20 mouse cellular contexts compared by ENCODE assay signal in the genomic region with DNA sequence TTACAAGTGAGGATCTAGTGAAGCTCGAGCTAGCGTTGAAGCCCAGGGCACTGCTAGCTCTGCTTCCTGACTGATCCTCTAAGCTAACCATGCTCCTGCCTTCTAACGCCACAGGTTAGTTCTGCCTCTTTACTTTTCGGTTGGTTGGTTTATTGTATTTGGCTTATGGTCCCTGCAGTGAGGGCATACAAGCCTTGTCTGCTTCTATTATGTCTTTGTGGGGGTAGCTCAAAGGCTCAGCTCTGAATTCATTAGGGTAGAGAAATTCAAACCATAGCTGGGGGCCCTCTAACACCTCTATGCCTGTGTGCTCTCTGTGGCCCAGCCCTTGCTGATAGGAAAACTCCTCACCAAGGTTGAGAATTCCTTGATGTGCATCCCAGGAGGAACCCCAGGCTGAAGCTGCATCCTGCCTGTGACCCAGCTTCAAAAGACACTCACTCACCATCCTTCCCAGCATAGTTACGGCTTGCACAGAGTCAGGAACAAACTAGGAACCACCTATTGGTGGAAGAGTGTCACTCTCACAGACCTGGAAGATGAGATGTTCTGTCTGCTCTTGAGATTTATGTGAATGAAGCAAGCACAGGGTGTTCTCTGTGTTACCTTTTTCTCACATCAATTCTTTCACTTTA.
DNase-seq lines count a peak whose midpoint lies in the region; ATAC-seq and TF ChIP-seq lines count a peak whose summit lies in the region.
"Had no signal": no experiment of that assay in that cellular context is flagged by ENCODE, and none has a peak within 500 bp of the region (broad histone marks: within the 10 kb centered on the region; RNA-seq: fewer than 3 reads in every experiment).

No protein-coding gene starts in this region.

- peak overlapping the region; percentile 81 for H3K27ac ChIP-seq in left cerebral cortex, adult 2 months
- peak overlapping the region; percentile 7; the same call in 1 of the 2 replicates for H3K27ac ChIP-seq in cortical plate, adult 2 months (ENCODE audit: insufficient read depth, low read length)
- H3K27ac ChIP-seq: embryonic facial prominence, embryonic 13.5 days; forebrain, embryonic 15.5 days; hindbrain, embryonic 12.5 days; kidney, embryonic 15.5 days; neural tube, embryonic 15.5 days had no signal

- peak; percentile 78 for DNase-seq in heart, adult 11 months
- no peak for DNase-seq in heart, adult 9 months (ENCODE audit: low spot score in 2 of 2)
- no peak for DNase-seq in left cerebral cortex, adult 2 months (ENCODE audit: extremely low spot score in 1 of 2, low spot score in 2 of 2)
- no peak for DNase-seq in left cerebral cortex, postnatal 4 days
- peak; percentile 12 for DNase-seq in brain, adult 2 months (ENCODE audit: low read depth, low spot score)
- DNase-seq in layer of hippocampus, adult 9-11 months = no peak
- DNase-seq: adrenal gland, adult 2 months; B cell, adult 2 months; cerebellum, adult 18-20 months; embryo, embryonic 11 days; thymus, postnatal 14 days had no signal

- H3K4me1 ChIP-seq in cortical plate, adult 2 months (ENCODE audit: control insufficient read depth, insufficient read depth, low read length) = peaks cover 2% of the 10 kb centered on the region
- H3K4me1 ChIP-seq: embryonic facial prominence, embryonic 13.5 days; hindbrain, embryonic 12.5 days; kidney, embryonic 15.5 days; neural tube, embryonic 15.5 days had no signal

- intact Hi-C loops in left cerebral cortex, adult 2 months (cut with DNase I) = loop anchor here (5.0 to 10.0 kb wide), 3 partner anchors 70 to 210 kb away; no protein-coding TSS in a partner anchor
- intact Hi-C loops in left cerebral cortex, postnatal 4 days (cut with DNase I) = no loop called here

- no peak overlapping the region for H3K4me3 ChIP-seq in left cerebral cortex, adult 2 months
- H3K4me3 ChIP-seq in cortical plate, adult 2 months (ENCODE audit: insufficient read depth, low read length) = no peak overlapping the region
- H3K4me3 ChIP-seq: embryonic facial prominence, embryonic 13.5 days; erythroblast, embryonic 14.5 days; forebrain, embryonic 15.5 days; hindbrain, embryonic 12.5 days; kidney, embryonic 15.5 days; neural tube, embryonic 15.5 days had no signal

- TF ChIP-seq CTCF in left cerebral cortex, adult 2 months (IDR thresholded peaks at IDR 0.05) = no peak; the same call in 1 of the 2 replicates
- no peak for TF ChIP-seq CTCF in cortical plate, adult 2 months (IDR thresholded peaks at IDR 0.05; ENCODE audit: extremely low read depth, insufficient read depth, low read length)

- 0 out of 2 replicates have a peak, but pooled peaks have one; percentile 18 for TF ChIP-seq POLR2A in cortical plate, adult 2 months (IDR thresholded peaks at IDR 0.05; ENCODE audit: extremely low read depth, insufficient read depth, low read length)

- no peak for ATAC-seq in CD4-positive, CD25-positive, alpha-beta regulatory T cell, adult 4 months
- ATAC-seq: forebrain, embryonic 15.5 days; intestine, postnatal 0 days had no signal

Comparison
In these comparisons a context has a peak if more than half of its experiments do, and no peak if none do; other contexts are left out.
1. DNase-seq: peak in heart, adult 11 months (single experiment) and brain, adult 2 months (single experiment); none in heart, adult 9 months (0 of 2), left cerebral cortex, adult 2 months (0 of 2), left cerebral cortex, postnatal 4 days (single experiment) and layer of hippocampus, adult 9-11 months (single experiment).